Mouse (Mus musculus): Measurements from ENCODE around the gene Camk2b.
A peak's percentile ranks its signal among the peaks of the same experiment; 100 is the strongest.

Camk2b gene

GRCm38 (mm10) chr11:5983629-5984028, 82.5 kb downstream of the Camk2b start:
- no peak for DNase-seq (ENCODE audit: low spot score in 2 of 2)

- DNase-seq (ENCODE audit: low spot score in 2 of 2), result no peak
Measured at GRCm38 (mm10) chr11:5981323-5981722, 84.8 kb downstream of the Camk2b start.

DNA sequence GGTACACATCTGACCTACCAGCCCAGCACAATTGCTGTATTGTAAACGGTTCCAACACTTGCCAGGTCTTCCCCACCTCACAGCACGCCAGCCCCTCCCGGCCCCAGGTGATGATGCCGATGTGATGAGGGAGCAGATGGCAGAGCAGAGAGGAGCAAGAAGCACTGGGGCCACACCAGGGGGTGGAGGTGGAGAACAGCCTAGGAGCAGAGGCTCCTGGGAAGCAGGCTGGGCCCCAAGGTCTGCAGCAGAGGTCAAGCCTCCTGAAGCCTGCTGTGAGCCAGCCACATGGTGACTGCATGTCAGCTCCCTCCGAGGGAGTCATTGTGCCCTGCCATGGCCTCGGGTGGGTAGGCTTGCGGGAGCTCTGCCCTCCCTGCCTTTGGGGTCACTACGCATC, 85.6 kb downstream of the Camk2b start:
- DNase-seq (ENCODE audit: low spot score in 2 of 2), result no peak

- no peak for DNase-seq (ENCODE audit: low spot score in 2 of 2)
Measured at GRCm38 (mm10) chr11:5980108-5980507, 86.1 kb downstream of the Camk2b start.

DNA sequence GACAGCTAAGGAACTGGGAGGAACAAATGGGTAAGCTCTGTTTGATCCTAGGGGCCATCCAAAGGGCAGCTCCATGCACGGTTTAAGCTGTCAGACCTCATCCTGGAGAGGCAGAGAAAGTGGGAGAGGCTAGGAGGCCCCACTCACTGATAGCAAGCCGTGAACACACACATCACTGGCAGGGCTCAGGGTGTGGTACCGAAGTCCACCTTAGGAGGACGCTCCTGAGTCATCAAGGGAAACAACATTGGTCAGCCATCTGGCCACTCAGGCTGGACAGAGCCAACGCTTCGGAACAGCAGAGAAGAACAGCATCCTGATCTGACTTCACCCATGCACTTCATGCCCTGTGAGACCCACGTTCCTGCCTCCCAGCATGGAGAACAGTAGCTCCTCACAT, 87.1 kb downstream of the Camk2b start:
- no peak for DNase-seq (ENCODE audit: low spot score in 2 of 2)

DNA sequence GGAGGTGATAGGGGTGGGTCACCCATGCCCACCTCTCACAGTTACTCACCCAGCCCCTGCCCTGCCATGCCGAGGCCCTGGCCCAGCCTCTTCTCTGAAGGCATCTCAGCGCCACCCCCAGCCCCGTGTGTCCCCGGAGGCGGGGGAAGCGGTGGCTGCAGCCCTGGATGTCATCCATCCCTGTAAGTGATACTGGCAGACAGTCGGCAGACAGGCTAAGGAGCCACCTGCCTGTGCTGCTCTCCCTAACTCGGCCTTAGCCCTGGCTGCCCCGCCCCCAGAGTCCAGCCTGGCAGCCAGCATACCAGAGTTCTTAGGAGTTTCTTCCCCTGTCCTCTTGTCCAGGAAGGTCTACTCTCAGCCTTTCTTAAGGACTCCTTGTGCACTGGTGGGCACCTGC, 90.1 kb downstream of the Camk2b start:
- DNase-seq (ENCODE audit: low spot score in 2 of 2), result no peak

DNA sequence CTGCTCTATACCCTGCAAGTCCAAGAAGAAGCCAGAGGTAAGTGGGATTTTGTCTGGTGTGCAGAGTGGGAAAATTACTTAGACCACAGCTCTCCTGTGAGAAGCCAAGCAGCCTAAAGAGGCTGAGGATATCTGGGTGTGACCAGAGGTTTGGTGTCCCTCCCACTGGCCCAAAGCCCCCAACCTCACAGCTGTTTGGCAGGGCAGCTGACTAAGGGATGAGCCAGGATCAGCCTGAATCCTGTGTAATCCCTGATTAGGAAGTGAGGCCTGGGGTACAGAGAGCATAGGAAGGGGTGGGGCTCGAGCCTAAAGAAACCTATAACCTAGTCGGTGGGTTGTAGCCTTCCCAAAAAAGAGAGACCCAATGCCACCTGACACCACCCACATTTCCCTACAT, 91.1 kb downstream of the Camk2b start:
- DNase-seq (ENCODE audit: low spot score in 2 of 2), result no peak

GRCm38 (mm10) chr11:5974053-5974452, 92.1 kb downstream of the Camk2b start:
- no peak for DNase-seq (ENCODE audit: low spot score in 2 of 2)

DNA sequence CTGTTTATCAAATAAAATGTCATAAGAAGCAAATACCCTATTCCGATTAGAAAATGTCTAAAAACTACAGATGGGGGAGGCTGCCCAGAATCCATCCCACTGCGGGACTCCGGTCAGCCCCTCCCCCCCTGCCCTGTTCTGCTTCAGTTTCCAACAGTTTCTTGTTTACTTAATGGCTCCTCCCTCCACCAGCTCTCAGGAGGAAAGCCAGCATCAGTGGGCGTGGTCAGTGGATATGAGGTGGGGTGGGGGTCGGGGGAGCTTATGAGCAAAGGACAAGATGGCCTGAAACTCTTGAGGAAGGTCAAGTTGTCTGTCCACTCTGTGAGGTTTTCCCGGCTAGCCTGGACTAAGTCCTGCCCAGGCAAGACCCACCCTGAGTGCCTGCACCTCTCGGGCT, 93.0 kb downstream of the Camk2b start:
- no peak for DNase-seq (ENCODE audit: low spot score in 2 of 2)

- DNase-seq (ENCODE audit: low spot score in 2 of 2), result no peak
Measured at GRCm38 (mm10) chr11:5971202-5971601, 95.0 kb downstream of the Camk2b start.

- DNase-seq (ENCODE audit: low spot score in 2 of 2), result no peak
Measured at GRCm38 (mm10) chr11:5968223-5968622, 97.9 kb downstream of the Camk2b start.

DNA sequence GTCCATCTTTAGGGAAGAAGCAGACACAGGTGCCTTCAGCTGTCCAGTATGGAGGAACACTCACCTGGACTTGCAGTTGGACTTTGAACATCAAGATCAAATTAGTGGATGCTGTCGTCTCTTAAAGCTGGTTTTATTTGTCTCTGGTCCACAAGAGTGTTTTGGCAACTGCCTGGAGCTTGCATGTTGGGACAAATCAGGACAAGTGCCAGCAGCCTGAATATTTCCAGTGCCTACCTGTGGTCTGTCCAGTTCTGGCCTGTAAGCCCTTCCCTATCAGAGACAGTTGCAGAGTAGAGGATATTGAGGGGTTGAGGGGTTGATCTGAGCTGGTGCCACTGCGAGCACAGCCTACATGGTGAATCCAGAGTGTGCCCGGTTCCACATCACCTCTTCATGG, 99.4 kb downstream of the Camk2b start:
- no peak for DNase-seq (ENCODE audit: low spot score in 2 of 2)

DNA sequence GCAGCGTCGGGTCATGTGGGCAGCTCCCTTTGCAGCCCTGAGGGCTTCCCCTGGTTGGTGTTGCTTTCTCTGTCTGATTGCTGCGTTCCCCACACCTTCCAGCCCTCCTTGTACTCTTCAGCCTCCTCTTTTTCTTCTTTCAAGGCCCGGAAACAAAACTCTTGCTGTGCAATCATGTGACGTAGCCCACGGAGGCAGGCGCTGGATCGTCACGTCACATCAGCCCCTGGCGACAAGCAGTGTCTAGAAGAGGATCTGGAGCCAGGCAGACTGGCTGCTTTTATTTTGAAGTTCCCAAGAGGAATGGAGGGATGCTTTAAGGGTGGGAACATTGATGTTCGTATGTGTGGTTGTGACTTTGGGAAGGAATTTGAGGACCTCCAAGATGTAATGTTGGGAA, 100.3 kb downstream of the Camk2b start:
- DNase-seq (ENCODE audit: low spot score in 2 of 2), result peak in 1 of 2 experiments; percentile 41

- peak in 1 of 2 experiments; percentile 68 for DNase-seq (ENCODE audit: low spot score in 2 of 2)
Measured at GRCm38 (mm10) chr11:5960051-5960450, 106.1 kb downstream of the Camk2b start.

DNA sequence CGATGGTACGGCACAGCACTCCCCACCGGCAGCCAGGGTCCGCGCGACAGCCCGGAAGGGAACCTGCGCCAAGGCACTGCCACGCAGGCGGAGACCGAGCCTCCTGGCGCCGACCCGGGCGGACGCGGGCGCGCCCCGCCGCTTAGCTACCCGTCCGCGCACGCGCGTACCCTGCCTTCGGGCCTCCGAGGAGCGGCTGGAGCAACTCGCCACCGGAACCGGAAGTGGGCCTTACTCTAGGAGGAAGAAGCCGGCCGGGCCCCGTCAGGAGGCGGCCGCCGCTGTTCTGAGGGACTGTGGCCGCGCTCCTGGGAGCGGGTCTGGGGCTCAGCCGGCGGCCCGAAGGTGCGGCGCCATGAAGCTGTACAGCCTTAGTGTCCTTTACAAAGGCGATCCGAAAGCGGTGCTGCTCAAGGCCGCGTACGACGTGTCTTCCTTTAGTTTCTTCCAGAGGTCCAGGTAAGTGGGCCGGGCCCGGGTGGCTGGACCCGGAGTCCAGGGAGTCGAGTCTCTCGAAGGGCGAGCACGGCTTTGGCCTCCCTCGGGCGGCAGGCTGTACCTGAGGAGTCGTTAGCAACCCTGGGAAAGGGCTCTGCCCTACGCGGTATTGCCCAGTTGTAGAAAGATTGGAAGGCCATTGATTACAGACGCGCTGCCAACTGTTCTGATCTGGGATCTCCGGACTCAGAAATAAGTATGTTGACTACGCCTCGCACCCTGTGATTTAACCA, 110.5 kb downstream of the Camk2b start, which contains the start of gene Ykt6:
Gene Ykt6, plus strand, starts transcription at position 148 of the 731 bp plus-strand sequence.
- peak; percentile 95 for DNase-seq (ENCODE audit: low spot score in 2 of 2)

GRCm38 (mm10) chr11:5954965-5955504, 111.1 kb downstream of the Camk2b start:
- DNase-seq (ENCODE audit: low spot score in 2 of 2), result no peak

DNA sequence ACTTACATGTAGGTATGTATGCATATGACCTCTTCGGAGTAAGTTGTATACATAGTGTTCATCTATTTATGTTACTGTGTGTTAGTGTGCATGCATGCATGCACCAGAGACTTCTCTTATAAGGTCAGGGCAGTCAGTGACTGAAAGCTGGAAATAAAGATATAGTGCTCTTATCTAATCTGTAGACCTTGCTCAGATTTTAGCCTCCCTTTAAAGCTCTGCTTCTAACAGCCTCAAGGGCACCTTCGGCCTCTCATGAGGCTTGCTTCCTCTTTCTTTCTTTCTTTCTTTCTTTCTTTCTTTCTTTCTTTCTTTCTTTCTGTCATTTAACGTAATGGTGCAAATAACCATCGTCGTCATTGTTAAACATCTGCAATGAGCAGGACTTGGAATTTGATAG, 111.7 kb downstream of the Camk2b start:
- no peak for DNase-seq (ENCODE audit: low spot score in 2 of 2)

DNA sequence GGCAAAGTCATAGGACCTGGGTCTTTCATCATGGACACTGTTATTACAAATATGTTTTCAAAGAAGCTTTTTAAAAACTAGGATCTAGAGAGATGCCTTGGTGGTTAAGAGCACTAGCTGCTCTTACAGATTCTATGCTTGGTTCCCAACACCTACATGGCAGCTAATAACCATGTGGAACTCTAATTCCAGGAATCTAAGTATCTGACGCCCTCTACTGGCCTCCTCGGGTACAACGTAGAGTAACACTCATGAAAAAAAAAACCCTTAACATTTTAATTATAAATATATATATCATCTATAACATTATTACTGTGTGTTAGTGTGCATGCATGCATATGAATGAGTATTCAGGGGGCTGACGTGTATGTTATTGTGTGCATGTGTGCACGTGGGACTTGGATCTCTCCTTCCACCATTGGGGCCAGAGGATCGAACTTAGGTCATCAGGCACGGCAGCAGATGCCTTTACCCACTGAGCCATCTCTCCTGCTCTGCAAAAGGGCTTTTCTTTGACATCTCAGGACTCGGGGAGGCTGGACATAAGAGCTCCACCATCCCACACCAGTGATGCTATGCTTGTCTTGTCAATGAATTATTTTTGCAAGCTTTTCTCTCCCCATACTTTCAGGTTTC, 112.9 kb downstream of the Camk2b start:
- DNase-seq (ENCODE audit: low spot score in 2 of 2), result no peak

GRCm38 (mm10) chr11:5952501-5952900, 113.7 kb downstream of the Camk2b start:
- no peak for DNase-seq (ENCODE audit: low spot score in 2 of 2)

DNA sequence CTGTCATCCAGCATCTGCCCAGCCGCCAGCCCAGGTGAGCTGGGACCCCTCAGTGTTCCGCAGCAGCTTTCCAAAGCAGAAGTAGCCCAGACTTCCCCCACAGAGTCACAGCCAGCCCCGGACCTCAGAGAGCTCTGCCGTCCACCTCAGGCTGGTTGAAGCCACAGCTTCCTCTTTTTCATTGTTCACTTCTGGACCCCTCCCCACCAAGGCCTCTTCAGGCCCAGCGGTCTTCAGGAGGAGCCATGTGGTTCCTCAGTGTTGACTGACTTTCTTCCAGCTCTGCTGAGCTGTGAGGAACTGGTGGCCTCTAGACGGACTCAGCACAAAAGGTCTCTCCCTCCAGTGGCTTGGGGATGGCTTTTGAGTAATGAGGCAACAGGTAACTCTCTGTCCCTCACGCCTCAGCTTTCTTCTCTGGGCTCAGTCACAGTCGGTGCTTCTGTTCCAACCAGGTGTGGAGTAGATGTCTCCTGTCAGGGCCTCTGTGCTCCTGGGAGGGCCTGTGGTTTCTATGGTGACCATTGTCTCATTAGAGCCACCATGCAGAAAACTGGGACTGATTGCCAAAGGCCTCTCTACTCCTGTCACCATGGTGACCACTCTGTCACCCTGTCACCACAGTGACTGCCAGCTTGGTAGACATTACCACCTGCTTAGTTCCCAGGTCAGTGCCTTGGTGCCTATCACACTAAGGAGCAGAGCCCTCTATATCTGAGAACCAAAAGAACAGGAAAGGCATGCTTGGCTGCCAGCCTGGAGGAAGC, 116.4 kb downstream of the Camk2b start, which contains the start of gene Gck:
Gene Gck, minus strand, starts transcription at position 496 of the 767 bp plus-strand sequence.
- DNase-seq (ENCODE audit: low spot score in 2 of 2), result no peak

GRCm38 (mm10) chr11:5948546-5949250, 117.5 kb downstream of the Camk2b start:
- no peak for DNase-seq (ENCODE audit: low spot score in 2 of 2)

GRCm38 (mm10) chr11:5947796-5948195, 118.4 kb downstream of the Camk2b start:
- no peak for DNase-seq (ENCODE audit: low spot score in 2 of 2)

Data from frontal cortex, postnatal 36 days (tissue).